Mouse (Mus musculus): ENCODE measurements around the gene Gm21976.

Gm21976 gene

GRCm38 (mm10) chr13:98352381-98352975 lies 72.8 kb downstream of the Gm21976 start:
- intact Hi-C loops (cut with DNase I), result loop anchor here (10.0 kb wide), 1 partner anchor 232 kb away; no protein-coding TSS in a partner anchor

- intact Hi-C loops (cut with DNase I), result loop anchor here (10.0 kb wide), 1 partner anchor 231 kb away; no protein-coding TSS in a partner anchor
Measured at GRCm38 (mm10) chr13:98353709-98354089, 74.0 kb downstream of the Gm21976 start.

GRCm38 (mm10) chr13:98354090-98354801 lies 74.6 kb downstream of the Gm21976 start, which contains the start of gene Foxd1:
Gene Foxd1 (plus strand): TSS chr13:98354242.
- intact Hi-C loops (cut with DNase I), result loop anchor here (10.0 kb wide), 1 partner anchor 231 kb away; no protein-coding TSS in a partner anchor

- intact Hi-C loops (cut with DNase I), result loop anchor here (5.0 to 10.0 kb wide), 2 partner anchors 142 to 230 kb away; no protein-coding TSS in a partner anchor
Measured at GRCm38 (mm10) chr13:98354871-98355558, 75.3 kb downstream of the Gm21976 start.

GRCm38 (mm10) chr13:98355559-98356111 lies 75.9 kb downstream of the Gm21976 start:
- intact Hi-C loops (cut with DNase I), result loop anchor here (5.0 to 10.0 kb wide), 2 partner anchors 142 to 229 kb away; no protein-coding TSS in a partner anchor

GRCm38 (mm10) chr13:98356176-98356972 lies 76.7 kb downstream of the Gm21976 start:
- intact Hi-C loops (cut with DNase I), result loop anchor here (5.0 to 10.0 kb wide), 2 partner anchors 141 to 228 kb away; no protein-coding TSS in a partner anchor
